Mouse (Mus musculus) megakaryocyte, adult 5-6 weeks (primary cell): Measurements from ENCODE around the gene Gpr179. TPM values are rescaled to one million over a fixed set of nuclear protein-coding genes. Genes with fewer than 3 reads are reported as not detected.
A peak's percentile ranks its signal among the peaks of the same experiment; 100 is the strongest.

Experiments used
- ATAC-seq: 2 replicates; pipeline ENCODE4 v1.8.0; 2016; ENCODE audit warnings: mild to moderate bottlenecking, inconsistent platforms; ENCODE audit not compliant: poor library complexity, severe bottlenecking
- total RNA-seq, 2 experiments: library from RNA; stranded (forward) in 1 of 2; stranded (reverse) in 1 of 2; fragments of 153-499, 151-499 nt in 1 of 2; fragments of 221-1000, 200-1000 nt in 1 of 2; gene quantifications; 2 replicates each; pipeline versions ENCODE4 v1.2.3 to v1.2.4; 2015 to 2017

The Gpr179 gene
- total RNA-seq, 2 experiments from 2014 or later = under 0.01 TPM; not detected in 1

GRCm38 (mm10) chr11:97289276-97290230 is 62.3 kb downstream of the Gpr179 start:
- ATAC-seq = no peak

DNA sequence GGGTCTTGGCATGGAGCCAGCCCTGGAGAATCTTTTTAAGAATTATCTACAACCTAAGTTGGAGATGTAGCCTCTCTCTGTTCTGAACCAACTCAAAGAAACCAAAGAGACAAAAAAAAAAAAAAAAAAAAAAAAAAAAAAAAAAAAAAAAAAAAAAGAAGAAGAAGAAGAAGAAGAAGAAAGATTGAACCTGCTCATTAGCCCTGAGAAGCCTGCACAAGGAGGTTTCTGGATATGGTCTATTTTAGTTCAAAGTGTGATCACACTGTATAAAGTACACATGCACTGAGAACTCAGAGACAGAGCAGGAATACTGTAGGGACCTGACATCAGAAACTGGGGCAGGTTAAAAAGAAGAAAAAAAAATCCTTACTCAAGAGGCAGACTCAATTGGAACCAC is 64.2 kb downstream of the Gpr179 start:
- no peak for ATAC-seq

- ATAC-seq = no peak
Measured at GRCm38 (mm10) chr11:97286973-97287372, 64.9 kb downstream of the Gpr179 start.

GRCm38 (mm10) chr11:97285852-97286775 is 65.8 kb downstream of the Gpr179 start:
- no peak for ATAC-seq

GRCm38 (mm10) chr11:97284854-97285253 is 67.0 kb downstream of the Gpr179 start:
- ATAC-seq = peak; percentile 34

GRCm38 (mm10) chr11:97282179-97282578 is 69.7 kb downstream of the Gpr179 start:
- no peak for ATAC-seq

Other genes with a start within 250 kb of the Gpr179 start
- 0.58 and 1.0 TPM in 2 replicates for gene Tbx21, start 236.7 kb downstream of the Gpr179 start, total RNA-seq (2015)
- gene Tbx21, start 236.7 kb downstream of the Gpr179 start, total RNA-seq (2017) = 1.1 and 1.3 TPM in 2 replicates
- 16.0 and 17.6 TPM in 2 replicates for gene Tbkbp1, start 200.6 kb downstream of the Gpr179 start, total RNA-seq (2015)
- gene Tbkbp1, start 200.6 kb downstream of the Gpr179 start, total RNA-seq (2017) = 13.6 and 17.2 TPM in 2 replicates
- 86.9 and 93.7 TPM in 2 replicates for gene Kpnb1, start 164.2 kb downstream of the Gpr179 start, total RNA-seq (2015)
- gene Kpnb1, start 164.2 kb downstream of the Gpr179 start, total RNA-seq (2017) = 196 and 233 TPM in 2 replicates
- 39.3 and 45.0 TPM in 2 replicates for gene Npepps, start 71.4 kb downstream of the Gpr179 start, total RNA-seq (2015)
- gene Npepps, start 71.4 kb downstream of the Gpr179 start, total RNA-seq (2017) = 32.3 and 41.5 TPM in 2 replicates
- 17.2 and 19.8 TPM in 2 replicates for gene Mrpl45, start 36.4 kb downstream of the Gpr179 start, total RNA-seq (2015)
- 8.2 and 15.2 TPM in 2 replicates for gene Mrpl45, start 36.4 kb downstream of the Gpr179 start, total RNA-seq (2017)
- gene Socs7, start 10.5 kb upstream of the Gpr179 start, total RNA-seq (2015) = 4.0 and 4.4 TPM in 2 replicates
- gene Socs7, start 10.5 kb upstream of the Gpr179 start, total RNA-seq (2017) = 7.6 and 8.5 TPM in 2 replicates
- 7.7 and 9.8 TPM in 2 replicates for gene Arhgap23, start 63.5 kb upstream of the Gpr179 start, total RNA-seq (2015)
- gene Arhgap23, start 63.5 kb upstream of the Gpr179 start, total RNA-seq (2017) = 5.8 and 9.4 TPM in 2 replicates
- not detected in 2 replicates for gene 4933428G20Rik, start 148.3 kb upstream of the Gpr179 start, total RNA-seq (2015)
- not detected in 2 replicates for gene 4933428G20Rik, start 148.3 kb upstream of the Gpr179 start, total RNA-seq (2017)
- not detected in 2 replicates for gene Srcin1, start 224.1 kb upstream of the Gpr179 start, total RNA-seq (2015)
- not detected in 2 replicates for gene Srcin1, start 224.1 kb upstream of the Gpr179 start, total RNA-seq (2017)